Mouse (Mus musculus): ENCODE measurements around the gene Retreg3.

DNA sequence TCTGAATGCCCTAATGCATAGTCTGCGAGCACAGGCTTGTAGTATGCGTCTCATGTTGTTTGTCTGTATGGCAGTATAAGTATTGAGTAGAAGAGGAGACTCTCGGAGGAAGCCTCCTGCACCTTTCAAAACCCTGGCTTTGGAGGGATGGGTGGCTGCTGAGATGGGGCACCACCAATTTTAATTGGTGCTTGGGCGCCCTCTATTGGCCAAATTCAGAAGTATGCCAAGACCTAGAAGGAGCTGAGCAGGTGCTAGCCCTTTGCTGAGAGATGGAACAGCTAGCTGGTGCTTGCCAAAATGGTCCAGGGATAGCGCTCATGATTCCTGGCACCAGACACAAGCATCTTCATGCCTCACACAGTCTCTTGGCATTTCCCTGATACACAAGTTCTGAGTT is 61.8 kb downstream of the Retreg3 start:
- no peak for TF ChIP-seq POLR2A (IDR thresholded peaks at IDR 0.05; ENCODE audit: low read depth, low read length)
- no peak for TF ChIP-seq CTCF (IDR thresholded peaks at IDR 0.05; ENCODE audit: borderline replicate concordance, insufficient read depth, low read length)
